ENCODE assay signal across 8 mouse cellular contexts in genomic region chr4:126627021-126627681, GRCm38 (mm10). TPM values are rescaled to one million over a fixed set of nuclear protein-coding genes. Genes with fewer than 3 reads are reported as not detected.
A peak's percentile ranks its signal among the peaks of the same experiment; 100 is the strongest.
DNase-seq lines count a peak whose midpoint lies in the region; ATAC-seq and TF ChIP-seq lines count a peak whose summit lies in the region.

No protein-coding gene starts in this region.

- peaks cover 8% of the 10 kb centered on the region; the same call in 1 of the 2 replicates for H3K4me1 ChIP-seq in heart, embryonic 13.5 days
- peaks cover 10% of the 10 kb centered on the region for H3K4me1 ChIP-seq in midbrain, embryonic 15.5 days

- H3K36me3 ChIP-seq in heart, embryonic 13.5 days: no peaks in the 10 kb centered on the region
- H3K36me3 ChIP-seq in midbrain, embryonic 15.5 days (replicated peaks): no peaks in the 10 kb centered on the region

- no peak for ATAC-seq in heart, embryonic 13.5 days (ENCODE audit: extremely low read depth, insufficient number of reproducible peaks, low FRiP score, low TSS enrichment)
- ATAC-seq in midbrain, embryonic 15.5 days (replicated peaks): no peak

- H3K4me2 ChIP-seq in heart, embryonic 13.5 days: peak overlapping the region; percentile 71
- H3K4me2 ChIP-seq in midbrain, embryonic 15.5 days: peak overlapping the region; percentile 36

- peak; percentile 13; the same call in 1 of the 2 replicates for TF ChIP-seq CTCF in gastrocnemius, adult 2 months (IDR thresholded peaks at IDR 0.05)

- H3K4me3 ChIP-seq in gastrocnemius, adult 2 months: peak overlapping the region; percentile 53
- H3K4me3 ChIP-seq in heart, embryonic 13.5 days: peak overlapping the region; percentile 44
- H3K4me3 ChIP-seq in midbrain, embryonic 15.5 days: no peak overlapping the region

- peak overlapping the region; percentile 49; the same call in 1 of the 2 replicates for H3K27ac ChIP-seq in gastrocnemius, adult 2 months
- H3K27ac ChIP-seq in heart, embryonic 13.5 days (replicated peaks): no peak overlapping the region
- H3K27ac ChIP-seq in midbrain, embryonic 15.5 days: peak overlapping the region; percentile 54

- 3% methylated on average over 23 of the region's 23 CpGs for WGBS in heart, embryonic 13.5 days
- WGBS in midbrain, embryonic 15.5 days: 2% methylated on average over 23 of the region's 23 CpGs

- no peak for DNase-seq in gastrocnemius, adult 2 months
- no peak for DNase-seq in gastrocnemius, postnatal 25 days
- DNase-seq in kidney, postnatal 14 days: peak; percentile 38
- no peak for DNase-seq in testis, postnatal 10 days (ENCODE audit: low spot score)
- DNase-seq in gastrocnemius, adult 8-10 months (ENCODE audit: low spot score in 2 of 2): no peak
- no peak for DNase-seq in adrenal gland, adult 8-10 months

- intact Hi-C loops in gastrocnemius, adult 2 months (cut with DNase I): no loop called here

- peak overlapping the region; percentile 72 for H3K9ac ChIP-seq in heart, embryonic 13.5 days
- H3K9ac ChIP-seq in midbrain, embryonic 15.5 days: no peak overlapping the region

- H3K9me3 ChIP-seq in heart, embryonic 13.5 days: no peaks in the 10 kb centered on the region
- no peaks in the 10 kb centered on the region for H3K9me3 ChIP-seq in midbrain, embryonic 15.5 days

- H3K27me3 ChIP-seq in heart, embryonic 13.5 days (replicated peaks): peaks cover 19% of the 10 kb centered on the region
- peaks cover 14% of the 10 kb centered on the region; the same call in 1 of the 2 replicates for H3K27me3 ChIP-seq in midbrain, embryonic 15.5 days (replicated peaks)

RNA-seq across cellular contexts. Expression of gene 5730409E04Rik, which starts 17.5 kb away (rescaled TPM):
- 10 to 100 TPM; 21.6 to 25.9 TPM for total RNA-seq in gastrocnemius, adult 2 months (2021)
- total RNA-seq in gastrocnemius, postnatal 25 days (2021): 10 to 100 TPM; 14.3 to 17.8 TPM
- 1.4 and 1.8 TPM in 2 replicates for polyA plus RNA-seq in heart, embryonic 13.5 days (2015; fragmentation: Nextera tagmentation; extraction: Ambion mirVana)
- polyA plus RNA-seq in midbrain, embryonic 15.5 days (2015; fragmentation: Nextera tagmentation; extraction: Ambion mirVana): 16.3 and 16.6 TPM in 2 replicates
- 10 to 100 TPM; 23.3 to 32.6 (median 27.5) TPM for total RNA-seq in gastrocnemius, adult 8-10 months (2022)
- 10 to 100 TPM; 17.6 to 23.7 (median 20.0) TPM for total RNA-seq in adrenal gland, adult 8-10 months (2022)

RNA-seq across cellular contexts. Expression of gene Psmb2, which starts 50.3 kb away (rescaled TPM):
- 10 to 100 TPM; 93.2 to 98.3 TPM for total RNA-seq in gastrocnemius, adult 2 months (2021)
- 10 to 100 TPM; 79.9 to 90.5 TPM for total RNA-seq in gastrocnemius, postnatal 25 days (2021)
- polyA plus RNA-seq in heart, embryonic 13.5 days (2015; fragmentation: Nextera tagmentation; extraction: Ambion mirVana): 372 and 437 TPM in 2 replicates
- 383 and 406 TPM in 2 replicates for polyA plus RNA-seq in midbrain, embryonic 15.5 days (2015; fragmentation: Nextera tagmentation; extraction: Ambion mirVana)
- 10 to 100 TPM; 71.8 to 91.6 (median 87.9) TPM for total RNA-seq in gastrocnemius, adult 8-10 months (2022)
- 100 to 1,000 TPM; 122 to 151 (median 135) TPM for total RNA-seq in adrenal gland, adult 8-10 months (2022)
